Mouse (Mus musculus): ENCODE measurements around the gene Szt2. TPM values are rescaled to one million over a fixed set of nuclear protein-coding genes. Genes with fewer than 3 reads are reported as not detected.

Szt2 gene
- polyA plus RNA-seq, 1 experiment, result 14.0 TPM

DNA sequence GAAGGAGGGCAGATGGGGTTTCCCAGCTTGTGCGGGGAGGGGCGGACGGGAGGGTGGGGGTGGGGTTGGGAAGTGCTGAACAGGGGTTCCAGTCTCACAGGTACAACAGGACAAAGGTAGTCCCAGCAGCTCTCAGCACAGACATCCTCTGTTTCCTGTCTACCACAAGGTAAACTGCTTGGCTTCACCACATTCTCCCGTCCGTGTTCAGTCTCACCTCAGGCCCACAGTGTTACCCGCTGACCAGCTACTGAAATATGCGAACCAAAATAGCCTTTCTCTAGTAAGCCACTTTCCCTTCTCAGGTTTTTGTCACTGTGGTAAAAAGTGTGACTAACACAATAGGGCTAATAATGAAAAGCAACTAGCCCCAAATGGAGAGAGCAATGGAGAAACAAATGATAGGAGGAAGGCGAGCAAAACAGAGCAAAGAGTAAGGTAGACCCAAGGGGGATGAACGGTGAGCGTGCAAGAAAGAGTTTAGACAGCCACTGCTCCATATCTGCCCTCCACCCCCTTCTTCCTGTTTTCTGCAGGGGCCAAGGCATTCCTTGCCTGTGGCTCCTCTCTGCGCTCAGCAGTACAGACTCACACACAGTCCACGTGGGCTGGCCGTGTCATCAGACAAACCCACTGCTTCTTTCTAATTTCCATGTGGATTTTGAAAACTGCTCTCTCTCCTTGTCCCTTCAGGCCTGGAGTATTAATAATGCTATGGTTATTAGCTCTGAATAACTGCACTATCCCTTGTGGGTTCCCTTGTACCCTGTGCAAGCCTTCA lies 61.4 kb downstream of the Szt2 start:
- Histone ChIP-seq H3K4me1 (ENCODE audit: control insufficient read depth, insufficient read depth, low read length) (no peaks in the 10 kb centered on the region), H3K4me3 (ENCODE audit: insufficient read depth, low read length) (no peak overlapping the region), H3K27ac (ENCODE audit: insufficient read depth, low read length) (no peak overlapping the region)
- no peak for TF ChIP-seq POLR2A (IDR thresholded peaks at IDR 0.05; ENCODE audit: low read depth, low read length)
- TF ChIP-seq CTCF (IDR thresholded peaks at IDR 0.05; ENCODE audit: borderline replicate concordance, insufficient read depth, low read length), result no peak

DNA sequence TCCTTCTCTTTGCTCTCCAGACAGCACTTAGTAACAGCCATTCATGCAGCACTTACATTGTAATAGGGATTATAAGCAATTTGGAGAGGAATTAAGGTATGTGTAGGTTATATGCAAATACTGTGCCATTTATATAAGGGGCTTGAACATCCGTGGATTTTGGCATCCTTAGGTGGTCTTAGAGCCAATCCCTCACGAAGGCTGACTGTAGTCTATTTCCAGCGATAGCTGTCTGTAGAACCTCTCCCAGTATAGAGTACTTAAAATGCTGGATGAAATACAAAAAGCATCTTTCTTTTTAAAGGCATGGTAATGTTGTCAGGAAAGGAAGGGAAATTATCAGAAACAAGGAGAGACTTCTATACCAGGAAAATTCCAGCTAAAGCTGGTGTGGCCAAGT lies 67.6 kb downstream of the Szt2 start:
- TF ChIP-seq POLR2A (IDR thresholded peaks at IDR 0.05; ENCODE audit: low read depth, low read length) (no peak), CTCF (IDR thresholded peaks at IDR 0.05; ENCODE audit: borderline replicate concordance, insufficient read depth, low read length) (no peak)
- Histone ChIP-seq H3K4me1 (ENCODE audit: control insufficient read depth, insufficient read depth, low read length) (no peaks in the 10 kb centered on the region), H3K27ac (ENCODE audit: insufficient read depth, low read length) (no peak overlapping the region), H3K4me3 (ENCODE audit: insufficient read depth, low read length) (no peak overlapping the region)

DNA sequence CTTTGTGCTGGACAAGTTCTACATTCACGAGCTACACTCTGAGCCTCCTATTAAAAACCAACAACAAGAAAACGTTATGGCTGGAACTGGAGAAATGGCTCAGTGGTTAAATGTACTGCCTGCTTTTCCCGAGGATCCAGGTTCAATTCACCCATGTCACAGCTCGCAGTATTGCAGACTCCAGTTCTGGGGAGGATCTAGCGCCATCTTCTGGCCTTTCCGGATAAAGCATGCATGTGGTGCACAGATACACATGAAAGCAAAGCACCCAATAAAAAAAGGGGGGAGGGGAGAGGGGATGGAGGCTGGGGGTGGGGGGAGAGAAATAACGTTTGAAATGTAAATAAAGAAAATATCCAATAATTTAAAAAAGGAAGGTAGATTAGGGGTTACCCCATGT lies 72.4 kb downstream of the Szt2 start:
- no peaks in the 10 kb centered on the region; the same call in 1 of the 2 replicates for H3K4me1 ChIP-seq (ENCODE audit: control insufficient read depth, insufficient read depth, low read length)
- no peak for TF ChIP-seq POLR2A (IDR thresholded peaks at IDR 0.05; ENCODE audit: low read depth, low read length)
- TF ChIP-seq CTCF (IDR thresholded peaks at IDR 0.05; ENCODE audit: borderline replicate concordance, insufficient read depth, low read length), result peak; percentile 44; the same call in 1 of the 2 replicates
- H3K27ac ChIP-seq (ENCODE audit: insufficient read depth, low read length), result no peak overlapping the region
- no peak overlapping the region for H3K4me3 ChIP-seq (ENCODE audit: insufficient read depth, low read length)

DNA sequence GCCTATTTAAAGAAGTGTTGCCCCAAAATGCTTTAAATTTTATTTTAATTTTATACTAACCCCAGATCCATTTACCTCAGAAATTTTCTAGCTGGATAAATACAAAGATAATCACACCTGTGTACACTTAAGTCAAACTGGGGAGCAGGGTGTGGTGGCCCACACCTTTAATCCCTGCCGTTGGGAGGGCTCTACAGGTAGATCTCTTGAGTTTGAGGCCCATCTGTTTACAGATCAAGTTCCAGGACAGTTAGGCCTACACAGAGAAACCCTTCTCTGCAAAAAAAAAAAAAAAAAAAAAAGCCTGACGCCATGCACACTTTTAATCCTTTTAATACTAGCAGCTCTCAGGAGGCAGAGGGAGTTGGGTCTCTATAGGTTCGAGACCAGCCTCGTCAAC lies 73.1 kb downstream of the Szt2 start:
- H3K4me1 ChIP-seq (ENCODE audit: control insufficient read depth, insufficient read depth, low read length), result peaks cover 4% of the 10 kb centered on the region
- no peak overlapping the region for H3K4me3 ChIP-seq (ENCODE audit: insufficient read depth, low read length)
- H3K27ac ChIP-seq (ENCODE audit: insufficient read depth, low read length), result no peak overlapping the region
- TF ChIP-seq CTCF (IDR thresholded peaks at IDR 0.05; ENCODE audit: borderline replicate concordance, insufficient read depth, low read length) (no peak), POLR2A (IDR thresholded peaks at IDR 0.05; ENCODE audit: low read depth, low read length) (no peak)

DNA sequence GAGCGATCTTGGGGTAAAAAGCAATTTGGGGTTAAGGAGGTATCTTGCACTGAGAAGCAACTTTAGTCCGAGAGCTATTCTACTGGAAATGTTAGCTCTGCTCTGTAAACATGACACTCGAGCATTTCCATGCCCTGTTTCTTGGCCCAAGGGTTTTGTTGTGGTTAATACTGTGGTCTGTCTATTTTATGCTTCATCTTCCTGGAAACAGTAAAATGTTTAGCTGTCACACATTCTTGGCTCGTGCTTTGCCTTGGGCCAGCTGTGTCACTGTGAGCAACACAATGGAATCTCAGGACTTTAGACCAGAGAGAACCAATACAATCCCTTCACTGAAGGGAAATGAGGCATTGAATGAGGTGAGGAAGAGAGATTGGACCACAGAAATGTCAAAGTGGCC lies 77.3 kb downstream of the Szt2 start:
- Histone ChIP-seq H3K27ac (ENCODE audit: insufficient read depth, low read length) (no peak overlapping the region), H3K4me3 (ENCODE audit: insufficient read depth, low read length) (no peak overlapping the region)

DNA sequence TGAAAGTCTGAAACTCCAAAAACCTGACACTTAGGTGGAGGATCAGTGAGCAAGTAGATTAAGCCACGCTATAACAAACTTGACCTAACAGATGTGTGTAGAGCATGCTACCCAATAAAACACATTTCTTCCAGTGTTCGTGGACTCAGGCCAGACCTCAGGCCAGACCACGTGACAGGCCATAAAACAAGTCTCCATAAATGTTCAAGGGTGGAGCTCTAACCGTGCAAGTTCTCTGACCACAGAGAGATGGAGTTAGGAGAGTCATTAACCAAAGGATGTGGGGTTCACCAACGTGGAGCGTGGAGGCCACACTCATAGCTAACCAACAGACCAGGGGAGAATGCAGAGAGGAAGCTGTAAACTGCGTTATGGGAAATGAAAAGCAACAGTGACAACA lies 82.6 kb downstream of the Szt2 start:
- H3K4me1 ChIP-seq (ENCODE audit: control insufficient read depth, insufficient read depth, low read length), result peaks cover 2% of the 10 kb centered on the region
- no peak overlapping the region for H3K4me3 ChIP-seq (ENCODE audit: insufficient read depth, low read length)
- TF ChIP-seq CTCF (IDR thresholded peaks at IDR 0.05; ENCODE audit: borderline replicate concordance, insufficient read depth, low read length) (no peak), POLR2A (IDR thresholded peaks at IDR 0.05; ENCODE audit: low read depth, low read length) (no peak)
- H3K27ac ChIP-seq (ENCODE audit: insufficient read depth, low read length), result no peak overlapping the region

More for the DNA sequence above, 77.3 kb downstream of the Szt2 start:
- no peak for TF ChIP-seq CTCF (IDR thresholded peaks at IDR 0.05; ENCODE audit: borderline replicate concordance, insufficient read depth, low read length)
- no peak for TF ChIP-seq POLR2A (IDR thresholded peaks at IDR 0.05; ENCODE audit: low read depth, low read length)
- H3K4me1 ChIP-seq (ENCODE audit: control insufficient read depth, insufficient read depth, low read length), result peaks cover 4% of the 10 kb centered on the region

DNA sequence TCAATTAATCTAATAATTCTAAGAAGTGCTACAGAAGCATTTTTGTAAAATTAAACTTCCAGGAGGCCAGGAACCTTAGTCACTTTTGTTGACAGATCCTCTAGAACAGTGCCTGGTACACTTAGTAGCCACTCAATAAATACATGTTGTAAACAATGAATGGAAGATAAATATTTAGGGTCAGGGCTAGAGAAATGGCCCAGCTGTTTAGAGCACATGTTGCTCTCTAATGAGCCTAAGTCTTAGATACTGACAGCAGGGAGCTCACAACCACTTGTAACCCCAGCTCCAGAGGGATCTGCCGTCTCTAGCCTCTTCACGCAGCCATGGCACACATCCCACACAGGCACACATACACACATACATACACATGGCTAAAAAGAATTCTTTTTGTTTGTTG lies 88.4 kb downstream of the Szt2 start:
- no peak for TF ChIP-seq POLR2A (IDR thresholded peaks at IDR 0.05; ENCODE audit: low read depth, low read length)
- Histone ChIP-seq H3K4me3 (ENCODE audit: insufficient read depth, low read length) (no peak overlapping the region), H3K27ac (ENCODE audit: insufficient read depth, low read length) (no peak overlapping the region), H3K4me1 (ENCODE audit: control insufficient read depth, insufficient read depth, low read length) (no peaks in the 10 kb centered on the region)

DNA sequence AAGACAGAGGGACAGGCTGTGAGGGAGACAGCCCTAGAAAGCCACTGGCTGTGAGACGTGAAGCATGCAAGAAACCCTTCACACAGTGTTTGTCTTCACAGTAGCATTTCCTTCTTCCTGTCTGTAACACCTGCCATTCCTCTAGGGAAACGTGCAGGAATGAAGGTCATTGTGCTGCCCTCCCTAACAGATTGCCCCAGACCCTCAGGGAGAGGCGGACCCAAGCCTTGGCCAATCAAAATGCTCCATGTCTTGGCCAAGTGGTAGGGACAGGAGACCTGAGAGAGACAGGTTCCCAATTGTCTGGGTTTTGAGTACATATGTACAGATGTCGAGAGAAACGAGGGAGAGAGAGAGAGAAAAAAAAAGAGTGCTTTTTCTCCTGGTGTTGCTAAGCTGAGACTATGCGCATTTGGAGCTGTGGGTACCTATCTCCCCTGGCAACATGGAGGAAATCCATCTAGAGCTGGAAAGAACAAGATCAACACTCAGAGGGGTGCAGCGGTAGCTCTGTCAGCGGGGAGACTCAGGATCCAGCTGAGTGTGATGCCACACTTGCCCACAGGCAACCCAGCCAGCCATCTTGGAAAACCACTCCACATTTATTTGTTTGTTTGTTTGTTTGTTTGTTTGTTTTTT lies 89.2 kb downstream of the Szt2 start:
- no peak overlapping the region for H3K27ac ChIP-seq (ENCODE audit: insufficient read depth, low read length)
- H3K4me1 ChIP-seq (ENCODE audit: control insufficient read depth, insufficient read depth, low read length), result no peaks in the 10 kb centered on the region
- TF ChIP-seq CTCF (IDR thresholded peaks at IDR 0.05; ENCODE audit: borderline replicate concordance, insufficient read depth, low read length) (no peak), POLR2A (IDR thresholded peaks at IDR 0.05; ENCODE audit: low read depth, low read length) (no peak)
- no peak overlapping the region for H3K4me3 ChIP-seq (ENCODE audit: insufficient read depth, low read length)

DNA sequence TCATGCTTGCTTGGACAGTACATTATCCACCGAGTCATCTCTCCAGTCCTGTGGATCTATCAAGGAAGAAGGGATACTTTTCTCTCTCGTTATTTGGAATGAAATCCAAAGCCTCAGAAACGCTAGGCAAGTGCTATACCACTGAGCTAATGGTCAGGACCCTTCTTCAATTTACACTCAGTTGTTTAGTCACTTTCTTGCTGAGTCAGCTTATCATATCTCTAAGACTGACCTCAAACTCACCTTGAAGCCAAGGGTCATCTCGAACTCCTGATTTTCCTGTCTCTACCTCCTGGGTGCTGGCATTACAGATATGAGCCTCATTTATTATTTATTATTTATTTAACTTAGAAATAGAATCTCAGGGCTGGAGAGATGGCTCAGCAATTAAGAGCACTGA lies 92.4 kb downstream of the Szt2 start:
- TF ChIP-seq CTCF (IDR thresholded peaks at IDR 0.05; ENCODE audit: borderline replicate concordance, insufficient read depth, low read length) (no peak), POLR2A (IDR thresholded peaks at IDR 0.05; ENCODE audit: low read depth, low read length) (no peak)
- no peak overlapping the region for H3K27ac ChIP-seq (ENCODE audit: insufficient read depth, low read length)
- no peak overlapping the region for H3K4me3 ChIP-seq (ENCODE audit: insufficient read depth, low read length)
- H3K4me1 ChIP-seq (ENCODE audit: control insufficient read depth, insufficient read depth, low read length), result no peaks in the 10 kb centered on the region

DNA sequence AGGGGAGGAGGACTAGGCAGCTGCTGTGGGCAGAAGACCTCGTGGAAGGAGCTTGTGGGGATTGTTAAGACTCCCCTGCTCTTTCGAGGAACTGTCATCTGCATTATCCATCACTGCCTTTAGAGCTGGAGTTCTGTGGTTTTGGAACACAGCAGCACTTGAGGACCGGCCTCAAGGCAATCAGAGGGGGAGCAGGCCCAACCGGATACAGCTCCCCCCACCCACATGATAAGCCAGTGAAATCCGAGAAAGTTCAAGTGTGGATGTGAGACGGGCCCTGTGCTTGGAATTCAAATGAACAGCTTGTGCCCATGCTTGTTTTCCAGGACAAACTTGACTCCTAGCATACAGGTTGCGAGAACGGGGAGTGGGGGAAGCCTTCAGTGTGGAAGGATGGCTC lies 93.8 kb downstream of the Szt2 start:
- no peak for TF ChIP-seq POLR2A (IDR thresholded peaks at IDR 0.05; ENCODE audit: low read depth, low read length)
- H3K4me1 ChIP-seq (ENCODE audit: control insufficient read depth, insufficient read depth, low read length), result no peaks in the 10 kb centered on the region
- H3K27ac ChIP-seq (ENCODE audit: insufficient read depth, low read length), result no peak overlapping the region

More for the DNA sequence above, 93.8 kb downstream of the Szt2 start:
- no peak overlapping the region for H3K4me3 ChIP-seq (ENCODE audit: insufficient read depth, low read length)

Other genes starting within 250 kb of the Szt2 start
- 65.8 and 71.9 TPM in 2 replicates for gene Kdm4a, start 229.2 kb downstream of the Szt2 start, polyA plus RNA-seq (2011; ENCODE audit: insufficient read length, low read depth, missing spikeins)
- gene Ptprf, start 117.9 kb downstream of the Szt2 start, polyA plus RNA-seq (2011; ENCODE audit: insufficient read length, low read depth, missing spikeins), result 38.3 and 39.9 TPM in 2 replicates
- 85.6 and 99.8 TPM in 2 replicates for gene Med8, start 64 bp upstream of the Szt2 start, polyA plus RNA-seq (2011; ENCODE audit: insufficient read length, low read depth, missing spikeins)
- gene Elovl1, start 18.8 kb upstream of the Szt2 start, polyA plus RNA-seq (2011; ENCODE audit: insufficient read length, low read depth, missing spikeins), result 164 and 172 TPM in 2 replicates
- 38.4 and 61.6 TPM in 2 replicates for gene Cdc20, start 28.1 kb upstream of the Szt2 start, polyA plus RNA-seq (2011; ENCODE audit: insufficient read length, low read depth, missing spikeins)
- gene Mpl, start 48.2 kb upstream of the Szt2 start, polyA plus RNA-seq (2011; ENCODE audit: insufficient read length, low read depth, missing spikeins), result not detected in 2 replicates
- not detected in 2 replicates for gene Tie1, start 80.8 kb upstream of the Szt2 start, polyA plus RNA-seq (2011; ENCODE audit: insufficient read length, low read depth, missing spikeins)
- gene 2610528J11Rik, start 117.7 kb upstream of the Szt2 start, polyA plus RNA-seq (2011; ENCODE audit: insufficient read length, low read depth, missing spikeins), result not detected in 2 replicates
- gene Tmem125, start 134.8 kb upstream of the Szt2 start, polyA plus RNA-seq (2011; ENCODE audit: insufficient read length, low read depth, missing spikeins), result 0.95 TPM in 1 of 2 replicates, not detected in the other
- not detected in 2 replicates for gene Cfap57, start 211.5 kb upstream of the Szt2 start, polyA plus RNA-seq (2011; ENCODE audit: insufficient read length, low read depth, missing spikeins)
- gene Ebna1bp2, start 211.5 kb upstream of the Szt2 start, polyA plus RNA-seq (2011; ENCODE audit: insufficient read length, low read depth, missing spikeins), result 66.1 and 75.0 TPM in 2 replicates
- gene Olfr62, start 249.7 kb upstream of the Szt2 start, polyA plus RNA-seq (2011; ENCODE audit: insufficient read length, low read depth, missing spikeins), result not detected in 2 replicates

Data from embryonic fibroblast, embryonic 13.5 days (primary cell).